Mouse (Mus musculus) midbrain, embryonic 12.5 days (tissue): ENCODE data around the gene Fez2. TPM values are rescaled to one million over a fixed set of nuclear protein-coding genes. Genes with fewer than 3 reads are reported as not detected.

Source experiments
- ATAC-seq: fragments of 200-750 bp; cut with Nextera tagmentation; 2 replicates; pipeline ENCODE4 v1.8.0; 2017; ENCODE audit warnings: low read depth, moderate TSS enrichment, moderate library complexity; ENCODE audit not compliant: low FRiP score
- H3K27ac ChIP-seq: fragments of 300-500 bp; sonication (generic); replicated peaks from 2 replicates; pipeline ENCODE4 v1.5.1; 2016; ENCODE audit warnings: mild to moderate bottlenecking
- H3K27me3 ChIP-seq: fragments of 300-500 bp; sonication (generic); 2 replicates; pipeline ENCODE4 v1.6.1; 2016; ENCODE audit warnings: mild to moderate bottlenecking
- H3K36me3 ChIP-seq: fragments of 300-500 bp; sonication (generic); 2 replicates; pipeline ENCODE4 v1.6.1; 2016
- H3K4me1 ChIP-seq: fragments of 300-500 bp; sonication (generic); 2 replicates; pipeline ENCODE4 v1.6.1; 2016
- H3K4me2 ChIP-seq: fragments of 300-500 bp; sonication (generic); replicated peaks from 2 replicates; pipeline ENCODE4 v1.6.1; 2016; ENCODE audit warnings: mild to moderate bottlenecking, moderate library complexity
- H3K4me3 ChIP-seq: fragments of 300-500 bp; sonication (generic); 2 replicates; pipeline ENCODE4 v1.5.1; 2016; ENCODE audit warnings: mild to moderate bottlenecking
- H3K9ac ChIP-seq: fragments of 300-500 bp; sonication (generic); replicated peaks from 2 replicates; pipeline ENCODE4 v1.6.1; 2016; ENCODE audit warnings: mild to moderate bottlenecking, moderate library complexity
- H3K9me3 ChIP-seq: fragments of 300-500 bp; sonication (generic); 2 replicates; pipeline ENCODE4 v1.6.1; 2016; ENCODE audit warnings: mild to moderate bottlenecking
- WGBS: fragments of 180-500 bp; shearing (Covaris S2); methylation state at CpG from one replicate; pipeline ENCODE4 v1.1.7; 2016; 5-methylcytosine and 5-hydroxymethylcytosine counted together
- polyA plus RNA-seq: library from polyadenylated mRNA; unstranded; fragments of >200 nt; fragmentation: Nextera tagmentation; extraction: Ambion mirVana; gene quantifications from 2 replicates; pipeline ENCODE4 v1.2.1, GENCODE M21; 2016

Gene Fez2
- polyA plus RNA-seq = 43.7 and 43.9 TPM in 2 replicates

DNA sequence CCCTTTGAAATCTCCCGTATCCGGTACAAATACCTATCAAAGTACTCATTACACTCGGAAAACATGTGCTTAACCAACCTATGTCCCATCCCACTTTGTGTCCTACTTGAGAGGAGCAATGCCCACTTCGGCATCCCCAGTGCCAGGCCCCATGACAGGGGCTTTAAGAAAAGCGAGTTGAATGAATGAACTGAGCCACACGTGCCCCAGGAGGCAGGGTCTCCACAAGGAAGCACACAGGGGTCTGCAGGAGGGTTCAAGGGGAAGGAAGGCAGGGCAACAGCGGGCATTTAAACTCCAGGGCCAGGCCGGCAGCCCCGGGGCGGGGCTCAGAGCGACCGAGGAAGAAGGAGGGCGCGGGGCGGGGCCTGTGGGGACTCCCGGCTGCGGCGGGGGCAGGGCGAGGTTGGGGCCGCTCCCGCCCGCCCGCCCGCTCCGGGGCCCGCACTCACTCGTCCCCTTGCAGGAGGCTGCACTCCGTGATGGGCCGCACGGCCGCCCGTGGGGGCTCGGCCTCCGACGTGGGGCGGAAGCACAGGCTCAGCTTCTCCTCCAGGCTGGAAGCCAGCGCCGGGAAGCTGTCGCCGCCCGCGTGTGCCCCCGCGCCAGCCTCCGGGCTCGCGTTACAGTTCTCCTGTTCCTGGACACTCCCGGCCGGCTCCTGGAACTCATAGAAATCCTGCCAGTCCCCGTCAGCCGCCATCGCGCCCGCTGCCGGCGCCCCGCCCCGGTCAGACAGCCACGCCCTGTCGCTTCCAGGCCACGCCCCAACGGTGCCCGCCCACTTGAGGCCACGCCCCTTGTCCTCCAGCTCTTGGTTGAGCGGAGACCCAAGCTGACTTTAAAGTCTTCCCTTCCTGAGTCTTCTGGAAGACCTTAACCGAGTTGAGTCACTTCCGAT is at the start of gene Fez2:
Gene Fez2, minus strand, starts transcription at position 772 of the 901 bp plus-strand sequence.
- WGBS = under 1% methylated on average over 57 of the region's 67 CpGs

DNA sequence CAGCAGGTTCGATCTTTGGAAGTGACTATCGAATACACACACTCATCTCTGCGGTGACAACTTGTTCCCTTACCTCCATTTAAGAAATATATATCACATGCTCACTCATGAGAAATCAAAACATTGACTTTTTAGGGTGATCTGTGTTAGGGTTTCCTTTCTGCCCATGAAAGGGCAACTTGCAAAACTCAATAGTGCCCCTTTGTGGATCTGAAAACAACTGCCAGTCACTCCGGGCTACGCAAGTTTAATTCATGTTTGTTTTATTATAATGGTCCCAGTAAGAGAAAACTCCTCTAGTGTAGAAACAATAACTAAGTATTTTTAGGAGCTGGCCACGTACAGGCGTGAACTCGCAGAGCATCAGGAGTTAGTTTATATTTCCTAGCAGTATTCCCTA is 47.5 kb upstream of the Fez2 start:
- Histone ChIP-seq H3K4me2 (no peak overlapping the region), H3K9ac (no peak overlapping the region), H3K4me1 (no peaks in the 10 kb centered on the region), H3K27me3 (no peaks in the 10 kb centered on the region), H3K27ac (no peak overlapping the region), H3K4me3 (no peak overlapping the region), H3K9me3 (no peaks in the 10 kb centered on the region), H3K36me3 (no peaks in the 10 kb centered on the region)
- WGBS = 88% methylated on average over 8 of the region's 8 CpGs
- ATAC-seq = no peak

More for the DNA sequence above, at the start of gene Fez2:
- ATAC-seq = peak; percentile 95
- no peaks in the 10 kb centered on the region for H3K36me3 ChIP-seq
- H3K27me3 ChIP-seq = no peaks in the 10 kb centered on the region
- peak within 1 kb of the TSS; percentile 91 for H3K27ac ChIP-seq
- peak within 1 kb of the TSS; percentile 87 for H3K4me3 ChIP-seq
- peak within 1 kb of the TSS; percentile 83 for H3K9ac ChIP-seq
- peak within 1 kb of the TSS; percentile 58 for H3K4me2 ChIP-seq
- no peaks in the 10 kb centered on the region for H3K9me3 ChIP-seq
- H3K4me1 ChIP-seq = peaks cover 12% of the 10 kb centered on the region; the same call in 1 of the 2 replicates

DNA sequence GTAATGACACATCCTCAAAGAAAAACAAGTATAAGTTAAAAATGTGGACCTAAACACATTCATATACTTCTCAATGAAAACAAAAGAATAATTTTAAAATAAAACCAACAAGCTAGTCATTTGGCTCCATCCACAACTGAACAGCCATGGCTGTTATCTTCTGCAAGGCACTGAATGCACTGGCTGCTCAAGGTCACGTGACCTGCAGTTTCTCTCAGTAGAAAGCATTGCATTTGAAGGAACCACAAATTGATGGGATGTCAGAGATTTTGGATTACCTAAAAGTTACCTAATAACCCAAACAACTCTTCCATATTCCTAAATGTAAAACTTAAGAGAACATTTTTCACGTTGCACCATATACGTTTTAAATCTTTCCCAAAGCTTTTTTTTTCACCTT is 47.1 kb upstream of the Fez2 start:
- 92% methylated on average over 3 of the region's 3 CpGs for WGBS
- 0 out of 2 replicates have a peak, but pooled peaks cover 2% of the 10 kb centered on the region for H3K9me3 ChIP-seq
- no peak for ATAC-seq
- H3K4me2 ChIP-seq = no peak overlapping the region
- no peak overlapping the region for H3K27ac ChIP-seq
- H3K36me3 ChIP-seq = no peaks in the 10 kb centered on the region
- no peaks in the 10 kb centered on the region for H3K4me1 ChIP-seq
- no peak overlapping the region for H3K4me3 ChIP-seq
- no peak overlapping the region for H3K9ac ChIP-seq
- H3K27me3 ChIP-seq = no peaks in the 10 kb centered on the region

- WGBS = 82% methylated on average over 8 of the region's 8 CpGs
- no peak for ATAC-seq
- Histone ChIP-seq H3K9me3 (0 out of 2 replicates have a peak, but pooled peaks cover 4% of the 10 kb centered on the region), H3K4me3 (no peak overlapping the region), H3K9ac (no peak overlapping the region), H3K27ac (no peak overlapping the region), H3K4me2 (no peak overlapping the region), H3K36me3 (no peaks in the 10 kb centered on the region), H3K4me1 (no peaks in the 10 kb centered on the region), H3K27me3 (no peaks in the 10 kb centered on the region)
Observed at GRCm38 (mm10) chr17:78460140-78460539, 42.2 kb upstream of the Fez2 start.

DNA sequence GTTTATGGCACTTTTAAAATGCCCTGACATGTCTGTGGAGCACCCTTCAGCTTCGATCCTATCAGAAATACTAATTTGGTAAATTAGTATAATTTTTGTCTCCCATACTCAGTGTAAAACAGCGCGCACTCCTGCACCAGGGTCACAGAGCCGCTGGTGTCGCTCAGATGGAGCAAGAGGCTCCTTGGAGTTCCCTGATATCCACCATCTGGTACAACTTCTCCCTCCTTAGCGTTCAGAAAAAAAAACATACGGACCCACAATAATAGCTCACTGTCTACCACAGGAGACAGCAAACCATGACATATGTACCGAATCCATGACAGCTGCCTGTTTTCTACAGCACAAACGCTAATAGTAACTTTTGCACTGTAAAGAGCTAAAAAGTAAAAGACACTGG is 37.6 kb upstream of the Fez2 start:
- ATAC-seq = no peak
- WGBS = 86% methylated on average over 9 of the region's 9 CpGs
- Histone ChIP-seq H3K27me3 (no peaks in the 10 kb centered on the region), H3K9me3 (0 out of 2 replicates have a peak, but pooled peaks cover 4% of the 10 kb centered on the region), H3K4me3 (no peak overlapping the region), H3K9ac (no peak overlapping the region), H3K4me2 (no peak overlapping the region), H3K36me3 (no peaks in the 10 kb centered on the region), H3K4me1 (no peaks in the 10 kb centered on the region), H3K27ac (no peak overlapping the region)

DNA sequence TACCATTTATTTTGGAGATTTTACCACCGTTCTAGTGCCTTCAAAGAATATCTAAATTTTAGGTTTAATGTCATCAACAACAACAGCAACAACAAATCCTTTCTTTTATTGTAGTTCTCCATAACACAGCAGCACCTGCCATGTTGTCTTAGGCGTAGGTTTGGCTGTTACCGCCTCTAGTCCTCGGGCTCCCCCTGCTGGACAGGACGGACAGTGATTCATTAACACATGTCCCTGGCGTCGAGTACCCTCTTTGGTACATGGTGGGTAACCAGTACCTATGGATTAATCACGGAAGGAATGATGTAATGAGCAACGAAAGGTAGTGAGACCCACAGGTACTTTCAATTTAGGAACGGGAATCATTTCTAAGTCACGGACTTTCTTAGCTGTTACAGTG is 37.2 kb upstream of the Fez2 start:
- no peaks in the 10 kb centered on the region for H3K4me1 ChIP-seq
- no peak overlapping the region for H3K4me2 ChIP-seq
- H3K9me3 ChIP-seq = 0 out of 2 replicates have a peak, but pooled peaks cover 2% of the 10 kb centered on the region
- H3K36me3 ChIP-seq = no peaks in the 10 kb centered on the region
- no peak overlapping the region for H3K4me3 ChIP-seq
- H3K27me3 ChIP-seq = no peaks in the 10 kb centered on the region
- ATAC-seq = peak; percentile 42; the same call in 1 of the 2 replicates
- H3K27ac ChIP-seq = no peak overlapping the region
- no peak overlapping the region for H3K9ac ChIP-seq
- WGBS = 41% methylated on average over 11 of the region's 11 CpGs

DNA sequence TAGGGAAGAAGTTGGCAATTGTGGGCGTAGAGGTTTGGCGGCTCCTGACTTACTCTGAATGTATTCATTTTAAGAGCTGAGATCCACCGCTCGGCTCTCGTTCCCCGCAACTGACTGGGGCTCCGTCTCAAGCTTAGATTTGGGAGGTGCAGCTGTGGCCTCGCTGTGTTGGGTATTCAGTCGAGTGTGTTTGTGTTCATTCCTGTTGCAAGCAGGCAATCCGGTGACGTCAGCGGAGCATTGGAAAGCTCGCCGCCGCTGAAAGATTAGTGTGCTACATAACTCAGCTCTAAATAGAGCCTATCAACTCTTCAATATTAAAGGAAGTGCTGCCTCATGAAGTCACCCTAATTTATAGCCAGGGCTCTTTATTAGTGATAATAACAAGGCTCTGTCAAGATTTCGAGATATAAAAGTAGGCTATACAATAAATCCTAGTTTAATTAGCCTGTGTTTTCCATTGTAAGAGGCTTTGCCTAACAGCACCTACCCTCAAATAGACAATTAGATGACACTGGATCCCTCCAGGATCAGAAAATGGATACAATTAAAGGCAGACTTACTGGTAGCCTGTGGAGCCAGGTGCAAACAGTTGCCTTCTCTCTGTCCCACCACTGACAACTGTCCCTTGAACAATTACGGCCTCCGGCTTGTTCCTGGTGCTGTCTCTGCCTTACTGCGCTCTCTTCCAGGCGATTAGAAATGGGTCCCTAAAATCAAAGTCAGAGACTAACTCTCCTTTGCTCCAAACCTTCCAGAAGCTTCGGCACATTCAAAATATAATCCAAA is 36.4 kb upstream of the Fez2 start:
- Histone ChIP-seq H3K36me3 (no peaks in the 10 kb centered on the region), H3K9me3 (no peaks in the 10 kb centered on the region), H3K4me1 (no peaks in the 10 kb centered on the region), H3K4me3 (no peak overlapping the region), H3K27ac (no peak overlapping the region), H3K9ac (no peak overlapping the region), H3K27me3 (no peaks in the 10 kb centered on the region), H3K4me2 (peak overlapping the region; percentile 21)
- no peak for ATAC-seq
- WGBS = 78% methylated on average over 21 of the region's 21 CpGs

- no peaks in the 10 kb centered on the region for H3K36me3 ChIP-seq
- WGBS = 92% methylated on average over 5 of the region's 5 CpGs
Observed at GRCm38 (mm10) chr17:78453529-78453928, 35.6 kb upstream of the Fez2 start.

DNA sequence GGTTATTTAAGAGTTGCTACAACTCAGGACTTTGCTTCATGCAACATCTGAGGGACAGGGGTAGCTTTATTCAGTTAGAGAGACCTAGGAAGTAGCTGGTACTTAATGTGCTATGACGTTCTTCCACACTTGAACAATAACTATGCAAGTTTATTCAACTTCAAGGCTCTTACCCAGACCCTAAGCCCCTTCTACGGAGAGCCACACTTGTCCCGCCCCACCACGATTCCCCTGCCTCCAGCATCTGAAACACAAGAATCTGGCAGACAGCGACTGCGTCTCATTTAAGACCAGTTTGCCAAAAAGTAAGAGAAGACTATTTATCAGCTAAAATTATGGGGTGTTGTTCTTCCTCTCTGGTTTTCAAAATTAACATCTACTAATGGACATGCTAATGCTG is 33.9 kb upstream of the Fez2 start:
- Histone ChIP-seq H3K4me1 (no peaks in the 10 kb centered on the region), H3K36me3 (no peaks in the 10 kb centered on the region), H3K4me2 (no peak overlapping the region), H3K27ac (no peak overlapping the region), H3K9ac (no peak overlapping the region), H3K9me3 (no peaks in the 10 kb centered on the region), H3K27me3 (no peaks in the 10 kb centered on the region), H3K4me3 (no peak overlapping the region)
- WGBS = 79% methylated on average over 6 of the region's 6 CpGs
- no peak for ATAC-seq

More at GRCm38 (mm10) chr17:78453529-78453928, 35.6 kb upstream of the Fez2 start:
- H3K27me3 ChIP-seq = no peaks in the 10 kb centered on the region
- no peak overlapping the region for H3K9ac ChIP-seq
- no peaks in the 10 kb centered on the region for H3K9me3 ChIP-seq
- no peak overlapping the region for H3K4me2 ChIP-seq
- H3K4me3 ChIP-seq = no peak overlapping the region
- ATAC-seq = no peak
- no peaks in the 10 kb centered on the region for H3K4me1 ChIP-seq
- no peak overlapping the region for H3K27ac ChIP-seq

DNA sequence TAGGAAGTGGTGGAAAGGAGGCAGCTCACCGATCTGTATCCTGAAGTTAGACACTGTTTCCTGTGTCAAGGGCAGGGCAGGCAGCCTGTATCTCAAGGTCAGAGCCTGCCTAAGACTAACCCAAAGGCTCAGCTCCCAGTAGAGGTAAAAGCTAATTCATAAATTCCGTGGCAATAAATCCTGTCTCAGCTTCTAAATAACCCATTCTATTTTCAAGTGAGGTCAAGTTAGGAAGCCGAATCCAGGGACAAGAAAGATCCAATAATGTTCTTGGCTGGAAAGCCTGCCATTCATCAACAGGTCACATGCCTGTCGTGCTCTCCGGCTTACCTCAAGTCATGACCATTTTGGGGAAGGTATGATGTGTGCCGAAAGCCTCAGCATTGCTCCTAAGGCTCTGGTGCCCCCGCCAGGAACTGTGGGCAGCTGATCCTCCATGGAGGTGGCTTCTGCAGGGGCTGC is 33.4 kb upstream of the Fez2 start:
- H3K9ac ChIP-seq = no peak overlapping the region
- no peaks in the 10 kb centered on the region for H3K36me3 ChIP-seq
- ATAC-seq = no peak
- H3K9me3 ChIP-seq = no peaks in the 10 kb centered on the region
- 83% methylated on average over 7 of the region's 7 CpGs for WGBS
- H3K4me3 ChIP-seq = no peak overlapping the region
- H3K27ac ChIP-seq = no peak overlapping the region
- H3K4me1 ChIP-seq = no peaks in the 10 kb centered on the region
- H3K27me3 ChIP-seq = no peaks in the 10 kb centered on the region
- H3K4me2 ChIP-seq = no peak overlapping the region

DNA sequence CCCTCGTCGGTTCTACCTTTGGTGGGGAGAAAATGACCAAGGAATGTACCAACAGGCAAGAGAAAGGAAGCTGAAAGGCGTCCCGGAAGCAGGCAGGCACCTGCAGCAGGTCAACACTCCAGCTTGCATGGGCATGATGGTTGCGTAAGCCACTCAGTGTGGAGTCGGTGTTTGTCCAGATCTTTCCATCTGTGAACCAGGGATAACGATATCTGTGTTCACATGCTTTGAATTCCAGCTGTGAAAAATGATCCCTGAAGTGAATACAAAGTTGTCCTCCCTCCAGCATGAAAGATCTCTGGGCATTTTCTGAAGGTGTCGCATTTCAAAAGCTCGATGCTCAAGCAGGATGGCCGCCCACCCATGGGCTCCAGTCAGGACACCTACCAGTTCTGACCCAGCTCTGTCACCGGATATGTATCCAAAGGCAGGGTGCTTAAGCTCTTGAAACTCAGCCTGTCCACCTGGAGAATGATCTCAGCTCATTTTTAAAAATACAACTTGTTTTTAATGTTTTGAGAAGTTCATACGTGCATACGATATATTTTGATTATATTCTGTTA is 31.8 kb upstream of the Fez2 start:
- no peak overlapping the region for H3K4me2 ChIP-seq
- no peaks in the 10 kb centered on the region for H3K4me1 ChIP-seq
- no peaks in the 10 kb centered on the region for H3K27me3 ChIP-seq
- WGBS = 77% methylated on average over 13 of the region's 13 CpGs
- no peaks in the 10 kb centered on the region for H3K36me3 ChIP-seq
- no peaks in the 10 kb centered on the region for H3K9me3 ChIP-seq
- ATAC-seq = no peak
- no peak overlapping the region for H3K9ac ChIP-seq
- H3K27ac ChIP-seq = no peak overlapping the region
- H3K4me3 ChIP-seq = no peak overlapping the region

- WGBS = 87% methylated on average over 7 of the region's 7 CpGs
- Histone ChIP-seq H3K36me3 (no peaks in the 10 kb centered on the region), H3K4me3 (no peak overlapping the region), H3K9ac (no peak overlapping the region), H3K9me3 (no peaks in the 10 kb centered on the region), H3K27ac (no peak overlapping the region), H3K4me2 (no peak overlapping the region), H3K27me3 (no peaks in the 10 kb centered on the region), H3K4me1 (no peaks in the 10 kb centered on the region)
- ATAC-seq = no peak
Observed at GRCm38 (mm10) chr17:78444826-78445225, 26.9 kb upstream of the Fez2 start.
